Mouse (Mus musculus): ENCODE measurements around the gene Tmem63a.
"Not testable (repeated sequence)": the region's sequence is repeated elsewhere in the genome, so short reads cannot be mapped to it uniquely, and the experiment has no call there.

Gene Tmem63a

DNA sequence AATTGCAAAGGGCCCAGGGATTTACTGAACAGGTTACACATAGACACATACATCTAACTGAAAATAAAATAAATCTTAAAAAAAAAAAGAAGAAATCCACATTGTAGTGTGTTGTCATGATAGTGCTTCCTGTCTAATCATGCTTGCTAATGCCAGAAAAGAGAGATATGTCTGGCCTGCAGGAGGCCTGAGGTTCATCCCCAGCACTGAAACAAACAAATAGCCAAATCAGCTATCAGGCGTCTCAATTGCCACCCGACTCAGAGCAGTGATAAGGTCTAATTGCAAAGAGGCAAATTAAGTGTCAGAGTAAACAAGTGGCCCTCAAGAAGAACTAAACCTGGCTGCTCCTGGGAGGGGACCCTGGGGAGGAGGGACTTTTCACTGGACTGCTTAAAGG is 12.5 kb upstream of the Tmem63a start:
- no peak for DNase-seq

DNA sequence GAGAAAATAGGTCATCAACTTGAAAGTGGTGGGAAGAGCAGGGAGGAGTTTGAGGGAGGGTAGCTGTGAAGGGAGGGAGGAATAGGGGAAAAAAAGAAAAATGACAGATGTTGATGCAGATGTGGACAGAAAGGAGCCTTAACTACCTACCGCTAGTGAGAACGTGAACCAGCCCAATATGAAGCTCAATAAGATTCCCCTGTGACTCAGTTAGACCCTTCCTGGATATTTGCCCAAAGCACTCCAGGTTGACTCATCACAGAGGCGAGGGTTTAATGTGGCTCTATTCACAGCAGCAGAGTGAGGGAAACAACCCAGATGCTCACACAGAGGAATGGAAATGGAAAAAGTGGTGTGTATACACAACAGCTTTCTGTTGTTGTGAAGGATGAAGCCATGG is 11.0 kb upstream of the Tmem63a start:
- no peak for DNase-seq

DNA sequence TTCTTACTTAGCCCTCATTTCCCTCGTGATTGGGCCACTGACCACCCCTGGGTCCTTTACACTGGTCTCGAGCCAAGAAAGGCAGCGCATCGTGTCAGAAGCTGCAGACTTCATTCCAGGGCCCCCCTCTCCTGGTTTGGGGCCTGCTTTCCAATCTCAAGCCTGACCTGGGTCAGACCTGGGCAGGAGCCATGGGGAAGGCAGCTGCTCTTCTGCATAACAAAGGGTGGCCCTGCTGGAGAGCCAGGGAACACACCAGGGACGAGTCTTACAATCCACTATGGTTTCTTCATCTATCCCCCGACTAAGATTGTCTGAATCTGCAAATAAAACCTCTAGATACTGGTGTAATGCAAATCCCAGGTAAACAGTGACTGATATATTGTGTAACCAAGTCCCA is 8.5 kb upstream of the Tmem63a start:
- no peak for DNase-seq

DNA sequence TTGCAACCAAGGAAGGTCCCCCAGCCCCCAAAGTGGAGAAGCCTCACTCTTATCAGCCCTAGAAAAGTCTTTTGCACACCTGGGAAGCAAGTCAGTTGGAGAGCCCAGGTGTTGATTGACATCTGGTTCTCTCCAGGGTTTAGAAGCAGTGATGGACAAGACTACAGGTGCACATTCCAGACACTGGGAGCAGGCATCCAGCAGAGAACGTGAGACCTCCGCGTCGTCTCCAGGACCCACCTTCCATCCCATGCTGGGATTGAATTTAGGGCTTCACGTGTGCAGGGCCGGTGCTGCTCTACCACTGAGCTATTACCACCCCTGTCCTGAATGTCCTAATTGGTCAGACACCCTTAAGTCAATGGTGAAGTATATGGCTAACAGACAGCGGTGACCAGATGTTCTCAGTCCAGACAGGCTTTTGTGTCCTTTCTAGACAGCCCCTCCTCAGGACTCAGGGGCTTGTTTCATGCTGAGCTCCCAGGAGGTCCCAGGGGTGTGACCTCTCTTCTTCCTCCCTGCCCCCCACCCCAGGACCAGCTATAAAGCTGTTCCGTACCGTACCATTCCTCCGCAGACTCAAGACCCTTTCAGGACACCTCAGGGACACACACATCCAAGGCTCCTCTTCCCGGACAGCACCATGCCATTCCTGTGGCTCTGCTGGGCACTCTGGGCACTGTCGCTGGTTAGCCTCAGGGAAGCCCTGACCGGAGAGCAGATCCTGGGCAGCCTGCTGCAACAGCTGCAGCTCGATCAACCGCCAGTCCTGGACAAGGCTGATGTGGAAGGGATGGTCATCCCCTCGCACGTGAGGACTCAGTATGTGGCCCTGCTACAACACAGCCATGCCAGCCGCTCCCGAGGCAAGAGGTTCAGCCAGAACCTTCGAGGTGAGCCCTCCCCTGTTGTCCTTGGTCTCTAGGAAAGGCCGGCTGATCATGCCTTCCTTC is 7.4 kb upstream of the Tmem63a start, which contains the start of gene Lefty1:
Gene Lefty1, plus strand, starts transcription at position 556 of the 953 bp plus-strand sequence.
- DNase-seq: no peak

DNA sequence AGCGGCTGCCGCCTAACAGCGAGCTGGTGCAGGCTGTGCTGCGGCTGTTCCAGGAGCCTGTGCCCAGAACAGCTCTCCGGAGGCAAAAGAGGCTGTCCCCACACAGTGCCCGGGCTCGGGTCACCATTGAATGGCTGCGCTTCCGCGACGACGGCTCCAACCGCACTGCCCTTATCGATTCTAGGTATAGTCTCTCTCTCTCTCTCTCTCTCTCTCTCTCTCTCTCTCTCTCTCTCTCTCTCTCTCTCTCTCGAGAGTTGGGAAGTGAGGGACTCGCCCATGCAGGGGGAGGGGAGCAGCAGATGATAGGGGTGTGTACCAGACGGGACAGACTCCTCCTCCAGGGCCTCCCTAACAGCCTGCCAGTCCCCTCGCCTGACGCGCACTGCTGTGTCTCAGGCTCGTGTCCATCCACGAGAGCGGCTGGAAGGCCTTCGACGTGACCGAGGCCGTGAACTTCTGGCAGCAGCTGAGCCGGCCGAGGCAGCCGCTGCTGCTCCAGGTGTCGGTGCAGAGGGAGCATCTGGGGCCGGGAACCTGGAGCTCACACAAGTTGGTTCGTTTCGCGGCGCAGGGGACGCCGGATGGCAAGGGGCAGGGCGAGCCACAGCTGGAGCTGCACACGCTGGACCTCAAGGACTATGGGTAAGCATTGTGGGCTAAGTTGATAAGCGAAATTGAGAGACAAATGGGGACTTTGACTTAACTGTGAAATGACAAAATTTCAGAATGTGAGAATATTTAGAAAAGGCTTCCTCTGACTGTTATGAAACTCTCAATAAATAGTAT is 5.3 kb upstream of the Tmem63a start:
- DNase-seq: peak in 1 of 2 experiments; percentile 5

DNA sequence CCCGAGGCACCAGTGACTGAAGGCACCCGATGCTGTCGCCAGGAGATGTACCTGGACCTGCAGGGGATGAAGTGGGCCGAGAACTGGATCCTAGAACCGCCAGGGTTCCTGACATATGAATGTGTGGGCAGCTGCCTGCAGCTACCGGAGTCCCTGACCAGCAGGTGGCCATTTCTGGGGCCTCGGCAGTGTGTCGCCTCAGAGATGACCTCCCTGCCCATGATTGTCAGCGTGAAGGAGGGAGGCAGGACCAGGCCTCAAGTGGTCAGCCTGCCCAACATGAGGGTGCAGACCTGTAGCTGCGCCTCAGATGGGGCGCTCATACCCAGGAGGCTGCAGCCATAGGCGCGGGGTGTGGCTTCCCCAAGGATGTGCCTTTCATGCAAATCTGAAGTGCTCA is 4.5 kb upstream of the Tmem63a start:
- DNase-seq: not testable (repeated sequence)

DNA sequence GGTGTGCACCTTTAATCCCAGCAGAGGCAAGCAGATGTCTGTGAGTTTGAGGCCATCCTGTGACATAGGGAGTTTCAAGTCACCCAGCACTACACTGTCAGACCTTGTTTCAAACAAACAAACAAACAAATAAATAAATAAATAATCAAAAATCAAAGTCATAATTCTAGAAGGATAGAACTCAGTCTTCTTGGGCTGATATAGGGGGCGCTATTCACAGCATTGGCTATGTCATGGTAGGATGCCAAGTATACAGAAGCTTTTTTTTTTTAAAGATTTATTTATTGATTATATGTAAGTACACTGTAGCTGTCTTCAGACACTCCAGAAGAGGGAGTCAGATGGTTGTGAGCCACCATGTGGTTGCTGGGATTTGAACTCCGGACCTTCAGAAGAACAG is 3.4 kb upstream of the Tmem63a start:
- DNase-seq: not testable (repeated sequence)

DNA sequence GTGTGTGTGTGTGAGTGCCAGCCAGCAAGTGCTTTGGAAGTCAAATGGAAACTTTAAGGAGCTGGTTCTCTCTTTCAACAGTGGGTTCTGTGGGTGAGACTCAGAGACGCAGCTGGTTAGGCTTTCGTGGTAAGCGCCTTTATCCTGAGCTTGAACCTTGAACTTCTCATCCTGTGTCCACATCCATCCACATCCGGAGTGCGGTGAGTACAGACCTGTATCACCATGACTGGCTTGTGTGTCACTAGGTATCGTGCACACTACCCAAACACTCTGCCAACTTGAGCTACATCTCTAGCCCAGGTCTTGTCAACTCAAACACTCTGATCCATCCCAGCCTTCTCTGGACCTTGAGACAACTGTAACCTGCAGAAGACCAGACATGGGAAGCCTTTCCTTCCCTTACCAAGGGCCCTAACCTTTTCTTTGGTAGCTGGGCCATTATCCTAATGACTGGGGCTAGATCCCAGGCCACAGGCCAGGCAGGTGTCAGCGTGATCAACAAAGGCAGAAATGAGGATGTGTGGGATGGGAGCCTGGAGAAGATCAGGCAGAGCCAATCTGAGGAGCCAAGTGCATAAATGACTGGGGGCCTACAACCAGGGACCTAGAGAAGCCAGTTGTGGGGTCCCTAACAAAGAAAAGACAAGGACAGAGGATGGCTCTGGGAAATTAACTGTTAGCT is 1.2 kb upstream of the Tmem63a start:
- DNase-seq: no peak

DNA sequence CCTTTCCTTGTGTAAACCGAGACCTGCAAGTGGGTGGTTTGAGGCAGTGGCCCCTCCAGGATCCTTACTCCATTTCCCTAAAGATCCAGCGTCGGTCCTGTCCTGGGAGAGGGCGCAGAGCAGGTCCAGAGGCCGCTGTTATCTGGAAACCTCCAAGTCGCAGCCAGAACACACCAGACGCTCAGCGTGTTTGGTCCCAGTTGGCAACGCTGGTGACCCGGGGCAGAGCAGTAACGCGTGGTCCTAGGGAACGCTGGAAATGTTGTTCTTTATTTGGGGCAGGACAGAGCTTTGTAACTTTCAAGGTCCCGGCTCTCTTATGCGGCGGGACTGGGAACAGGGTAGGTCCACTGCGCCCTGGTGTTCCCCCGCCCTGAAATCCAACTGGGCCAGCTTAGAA is 418 bp upstream of the Tmem63a start:
- DNase-seq: no peak

DNA sequence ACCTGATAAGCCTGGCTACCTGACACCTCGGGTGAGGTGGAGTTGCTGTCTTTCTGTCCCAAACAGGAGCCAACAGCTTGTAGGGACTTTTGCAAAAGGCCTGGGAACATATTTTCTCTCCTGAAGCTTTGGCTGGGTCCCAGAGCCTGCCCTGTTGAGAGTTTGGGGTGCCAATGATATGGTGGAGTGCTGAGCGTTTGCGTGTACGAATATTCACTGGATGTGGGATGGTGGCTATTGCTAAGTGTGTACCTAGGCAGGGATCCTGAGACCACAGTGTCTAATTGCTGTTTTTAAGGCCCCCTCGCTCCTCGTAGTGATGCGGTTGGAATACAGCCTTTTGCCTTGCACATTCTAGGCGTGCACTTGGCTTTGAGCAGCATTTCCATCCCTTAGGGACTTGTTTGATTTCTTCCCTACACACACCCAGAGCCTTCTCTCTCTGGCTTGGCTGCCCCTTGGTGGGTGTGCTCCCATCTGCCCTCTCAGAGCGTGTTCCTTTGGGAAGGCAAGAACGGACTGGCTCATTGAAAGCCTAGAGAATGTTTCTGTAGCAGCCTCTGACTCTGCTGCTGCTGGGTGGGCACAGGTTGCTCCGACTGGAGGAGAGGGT is 994 bp downstream of the Tmem63a start:
- DNase-seq: peak in 1 of 2 experiments; percentile 7

DNA sequence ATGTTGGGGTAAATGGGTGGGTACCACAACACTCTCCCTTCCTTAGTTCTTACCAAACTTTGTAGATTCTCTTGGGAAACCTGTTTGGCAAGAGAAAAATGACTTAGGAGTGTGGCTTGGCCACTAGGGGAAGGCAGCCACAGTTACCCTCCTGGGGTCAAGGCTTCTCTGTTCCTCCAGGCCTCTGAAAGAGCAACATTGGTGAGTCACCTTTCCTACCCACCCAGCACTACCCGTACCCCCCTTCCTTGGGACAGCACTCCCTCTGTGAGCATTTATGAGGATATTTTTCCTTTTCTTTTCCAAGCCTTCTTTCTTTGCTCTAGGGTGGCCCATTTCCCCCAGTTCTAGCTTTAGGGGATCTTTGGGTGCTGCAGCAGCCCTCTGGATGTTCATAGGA is 1.8 kb downstream of the Tmem63a start:
- peak in 1 of 2 experiments; percentile 9 for DNase-seq

DNA sequence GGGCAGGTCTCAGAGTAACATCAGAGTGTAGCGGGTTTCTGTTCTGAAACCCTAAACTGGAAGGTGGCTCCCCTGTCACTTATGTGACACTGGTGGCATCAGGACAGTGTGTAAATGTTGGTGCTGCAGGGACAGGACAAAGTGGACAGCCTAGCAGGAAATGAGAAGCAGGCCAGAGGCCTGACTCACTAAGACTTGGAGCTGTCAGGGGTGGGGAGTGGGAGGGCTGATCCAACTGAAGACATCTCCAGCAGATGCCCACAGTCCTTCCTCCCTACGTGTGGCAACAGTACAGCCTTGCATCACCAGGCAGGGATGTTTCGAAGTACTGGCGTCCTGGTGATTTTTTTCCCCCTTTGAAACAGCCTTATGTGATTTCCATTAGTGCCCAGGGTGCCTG is 2.4 kb downstream of the Tmem63a start:
- no peak for DNase-seq

DNA sequence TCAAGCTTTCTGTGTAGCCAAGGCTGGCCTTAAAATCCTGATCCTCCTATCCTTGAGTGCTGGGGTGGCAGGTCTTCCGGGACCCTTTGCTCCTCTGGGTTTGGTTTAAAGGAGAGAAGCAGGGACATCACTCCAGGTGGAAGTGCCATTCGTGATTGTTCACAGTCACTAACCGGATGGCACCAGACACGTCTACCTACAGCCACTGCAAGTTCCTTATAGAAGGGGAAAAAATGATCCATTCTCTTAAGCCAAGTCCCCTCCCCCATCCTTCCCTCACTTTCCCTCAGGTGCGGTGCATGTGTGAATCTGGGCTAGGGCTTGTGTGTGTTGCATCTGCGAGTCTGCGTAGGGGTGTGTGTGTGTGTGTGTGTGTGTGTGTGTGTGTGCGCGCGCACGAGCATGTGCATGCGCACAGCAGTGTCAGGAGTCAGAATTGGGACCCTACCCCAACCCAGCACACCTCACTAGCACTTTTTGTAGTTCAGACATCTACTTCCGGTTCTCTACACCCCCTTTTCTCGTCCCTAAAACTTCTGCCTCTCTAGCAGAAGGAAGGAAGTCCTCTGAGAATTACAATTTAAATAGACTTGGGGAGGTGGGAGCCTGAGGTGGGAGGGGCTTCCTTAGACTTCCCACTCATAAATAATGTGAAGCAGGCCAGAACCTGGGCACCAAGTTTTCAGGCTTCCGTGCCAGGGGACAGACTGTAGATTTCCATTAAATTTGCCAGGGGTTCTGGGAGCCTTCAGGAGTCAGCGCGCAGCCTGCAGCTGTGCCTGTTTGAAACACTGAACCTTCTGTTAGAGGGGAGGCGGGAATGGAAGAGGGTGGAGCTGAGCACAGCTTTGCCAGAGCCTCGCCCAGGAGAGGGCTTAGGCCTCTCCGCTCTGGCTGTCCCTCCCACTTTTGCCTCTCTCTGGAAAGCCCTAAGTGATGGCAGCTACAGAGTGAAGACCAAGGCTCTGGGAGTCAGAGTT is 3.1 kb downstream of the Tmem63a start:
- DNase-seq: no peak

DNA sequence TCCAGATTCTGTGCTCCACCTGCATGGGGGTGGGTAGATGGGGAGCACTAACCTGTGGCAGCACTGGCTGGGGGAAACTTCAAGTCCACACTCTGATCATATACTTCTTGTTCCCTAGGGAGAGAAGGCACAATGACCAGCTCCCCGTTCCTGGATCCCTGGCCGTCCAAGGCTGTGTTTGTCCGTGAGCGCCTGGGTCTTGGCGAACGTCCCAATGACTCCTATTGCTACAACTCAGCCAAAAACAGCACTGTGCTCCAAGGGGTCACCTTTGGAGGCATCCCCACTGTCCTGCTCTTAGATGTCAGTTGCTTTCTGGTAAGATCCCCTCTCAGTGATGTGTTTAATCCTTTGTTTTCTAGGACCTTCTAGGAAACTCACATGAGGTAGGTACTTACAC is 4.3 kb downstream of the Tmem63a start:
- no peak for DNase-seq

DNA sequence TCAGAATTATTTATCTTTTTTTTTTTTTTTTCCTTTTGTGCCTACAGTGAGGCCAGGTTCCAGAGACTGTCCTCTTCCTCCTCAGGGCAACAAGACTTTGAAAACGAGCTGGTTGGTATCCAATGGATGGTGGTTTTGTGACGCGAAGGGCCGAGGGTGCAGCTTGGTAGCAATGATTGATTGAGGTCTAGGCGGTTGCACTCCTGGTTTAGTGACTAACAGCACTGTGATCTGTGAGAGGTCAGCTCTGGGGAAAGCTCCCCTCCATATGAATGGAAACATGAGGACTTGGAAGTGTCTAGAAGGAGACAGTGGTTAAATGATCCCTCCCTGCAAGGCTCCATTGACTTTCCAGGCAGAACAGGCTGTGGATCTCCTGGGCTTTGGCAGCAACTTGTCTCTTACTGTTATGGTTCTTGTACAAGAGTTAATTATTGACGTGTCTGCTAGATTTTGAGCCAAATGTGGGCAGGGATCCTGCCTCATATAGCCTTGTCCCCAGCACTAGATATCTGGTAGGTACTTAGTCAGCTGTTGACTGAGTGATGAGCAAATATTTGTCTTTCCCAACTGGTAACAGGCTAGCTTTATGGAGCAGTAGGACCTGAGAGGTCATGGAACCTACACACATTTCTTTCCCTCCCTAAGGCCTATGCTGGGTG is 10.1 kb downstream of the Tmem63a start:
- no peak for DNase-seq

DNA sequence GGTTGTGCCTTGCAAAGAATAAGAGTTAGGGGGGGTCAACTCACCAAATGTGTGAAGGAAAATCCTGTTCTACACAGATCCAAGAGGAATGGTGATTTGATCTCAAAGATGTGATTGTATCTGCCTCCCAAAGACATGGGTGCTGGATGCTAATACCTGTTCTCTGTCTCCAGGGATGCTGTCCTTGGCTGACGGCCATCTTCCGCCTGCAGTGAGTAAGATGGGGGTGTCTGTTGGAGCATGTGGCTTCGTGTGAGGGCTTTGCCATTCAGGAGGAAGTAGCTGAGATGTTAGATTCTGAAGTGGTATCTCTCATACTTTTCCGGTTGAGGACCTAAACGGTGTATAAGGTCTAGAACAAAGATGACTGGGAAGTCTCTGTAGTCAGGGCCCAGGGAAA is 10.7 kb downstream of the Tmem63a start:
- no peak for DNase-seq

DNA sequence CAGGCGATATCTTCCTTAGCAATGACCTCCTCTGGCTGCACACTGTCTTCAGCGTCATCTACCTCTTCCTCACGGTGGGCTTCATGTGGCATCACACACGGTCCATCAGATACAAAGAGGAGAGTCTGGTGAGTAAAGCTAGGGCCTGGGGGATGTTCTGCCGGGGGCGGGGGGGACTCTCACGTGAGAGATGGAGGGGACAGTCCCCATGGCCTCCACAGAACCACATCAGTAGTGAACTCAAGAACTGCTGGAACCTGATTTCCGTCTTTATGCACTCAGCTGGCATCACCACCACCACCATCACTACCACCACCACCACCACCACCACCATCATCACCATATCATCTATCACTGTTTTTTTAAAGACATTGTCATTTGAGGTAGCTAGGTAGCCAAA is 14.3 kb downstream of the Tmem63a start:
- no peak for DNase-seq

DNA sequence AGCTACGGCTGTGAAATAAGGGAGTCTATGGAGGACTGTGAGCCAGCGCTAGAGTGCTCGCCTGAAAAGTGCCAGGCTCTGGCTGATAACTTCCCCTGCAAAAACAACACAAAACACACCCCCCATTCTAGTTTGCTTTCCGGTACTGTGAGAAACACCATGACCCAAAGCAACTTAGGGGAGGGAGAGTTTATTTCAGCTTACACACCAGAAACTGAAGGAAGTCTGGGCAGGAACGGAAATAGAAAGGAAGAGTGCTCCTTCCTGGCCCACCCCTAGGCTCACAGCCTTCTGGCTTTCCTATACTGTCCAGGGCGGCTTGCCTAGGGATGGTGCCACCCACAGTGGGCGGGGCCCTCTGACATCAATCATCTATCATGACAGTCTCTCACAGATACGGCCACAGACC is 14.8 kb downstream of the Tmem63a start:
- no peak for DNase-seq

DNA sequence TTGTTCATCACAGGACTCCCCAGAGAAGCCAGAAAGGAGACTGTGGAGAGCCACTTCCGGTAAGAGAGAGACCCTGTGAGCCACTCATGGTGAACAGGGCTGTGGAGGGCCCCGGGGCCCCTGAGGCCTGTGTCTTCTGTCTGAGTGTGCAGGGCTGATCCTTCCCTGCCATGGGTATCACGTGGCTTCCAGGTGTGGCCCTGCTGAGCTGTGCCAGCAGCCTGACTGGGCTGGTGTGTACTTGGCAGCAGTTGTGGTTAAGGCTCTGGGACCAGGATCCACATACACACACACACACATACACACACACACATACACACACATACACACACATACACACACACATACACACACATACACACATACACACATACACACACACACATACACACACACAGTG is 15.8 kb downstream of the Tmem63a start:
- no peak for DNase-seq

DNA sequence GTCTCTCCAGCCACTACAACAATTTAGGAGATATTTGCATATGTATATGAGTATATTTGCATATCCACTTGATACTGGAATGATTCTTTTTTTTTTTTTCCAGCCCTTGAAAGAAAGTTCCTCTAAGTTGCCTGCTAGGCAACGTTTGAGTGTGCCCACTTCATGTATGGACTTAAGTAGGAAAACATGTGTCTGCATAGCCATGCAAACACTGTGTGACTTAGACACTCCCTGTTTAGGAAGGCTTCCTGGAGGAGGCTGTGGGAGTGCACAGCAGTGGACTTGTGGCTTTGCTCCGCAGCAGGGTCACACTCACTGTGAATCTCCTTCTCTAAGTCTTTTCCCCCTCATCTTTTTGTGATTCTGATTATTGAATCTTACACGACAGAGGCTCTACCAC is 16.7 kb downstream of the Tmem63a start:
- DNase-seq: no peak

DNA sequence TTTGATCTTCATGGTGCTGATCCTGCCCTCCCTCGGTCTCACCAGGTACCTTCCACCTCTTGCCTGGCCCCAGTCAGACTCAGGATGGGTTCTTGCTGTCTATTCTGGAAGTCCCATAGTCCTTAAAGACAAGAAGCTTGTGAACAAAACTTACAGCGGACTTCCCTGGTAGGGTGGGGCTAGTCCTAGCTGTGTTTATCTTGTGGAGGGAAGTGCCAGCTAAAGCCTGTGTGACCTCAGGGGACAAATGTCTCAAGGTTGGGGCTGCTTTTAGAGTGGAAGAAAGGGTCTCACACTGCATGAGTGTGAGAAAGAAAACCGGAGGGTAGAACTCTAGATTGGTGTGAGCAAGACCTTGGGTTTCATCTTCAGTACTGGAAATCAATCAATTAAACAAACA is 23.6 kb downstream of the Tmem63a start:
- no peak for DNase-seq
